Mouse (Mus musculus): ENCODE data around the gene Lbx2. TPM values are rescaled to one million over a fixed set of nuclear protein-coding genes. Genes with fewer than 3 reads are reported as not detected.

Gene Lbx2
- polyA plus RNA-seq, 1 experiment: 0.78 TPM

GRCm38 (mm10) chr6:83107566-83108400 is 21.6 kb downstream of the Lbx2 start:
- TF ChIP-seq POLR2A (IDR thresholded peaks at IDR 0.05; ENCODE audit: borderline replicate concordance, low read depth, low read length): no peak
- TF ChIP-seq CTCF (IDR thresholded peaks at IDR 0.05; ENCODE audit: low read depth, low read length): peak; percentile 54; the same call in 1 of the 2 replicates
- no peak overlapping the region for H3K27ac ChIP-seq (ENCODE audit: insufficient read depth, low read depth, low read length)
- peak overlapping the region; percentile 89 for H3K4me3 ChIP-seq (ENCODE audit: insufficient read depth, low read length)
- H3K4me1 ChIP-seq (ENCODE audit: control insufficient read depth, insufficient read depth, low read length): peaks cover 10% of the 10 kb centered on the region

- TF ChIP-seq POLR2A (IDR thresholded peaks at IDR 0.05; ENCODE audit: borderline replicate concordance, low read depth, low read length): no peak
- no peak for TF ChIP-seq CTCF (IDR thresholded peaks at IDR 0.05; ENCODE audit: low read depth, low read length)
- Histone ChIP-seq H3K4me1 (ENCODE audit: control insufficient read depth, insufficient read depth, low read length) (peaks cover 7% of the 10 kb centered on the region), H3K4me3 (ENCODE audit: insufficient read depth, low read length) (peak within 1 kb of the TSS; percentile 89), H3K27ac (ENCODE audit: insufficient read depth, low read depth, low read length) (peak within 1 kb of the TSS; percentile 70)
These were observed 22.8 kb downstream of the Lbx2 start, which contains the start of gene Mrpl53 for GRCm38 (mm10) chr6:83108762-83109668. Mrpl53 (plus strand) TSS chr6:83109040.

- peaks cover 14% of the 10 kb centered on the region for H3K4me1 ChIP-seq (ENCODE audit: control insufficient read depth, insufficient read depth, low read length)
- H3K4me3 ChIP-seq (ENCODE audit: insufficient read depth, low read length): no peak overlapping the region
- TF ChIP-seq POLR2A (IDR thresholded peaks at IDR 0.05; ENCODE audit: borderline replicate concordance, low read depth, low read length) (no peak), CTCF (IDR thresholded peaks at IDR 0.05; ENCODE audit: low read depth, low read length) (no peak)
- H3K27ac ChIP-seq (ENCODE audit: insufficient read depth, low read depth, low read length): no peak overlapping the region
These were observed 25.5 kb downstream of the Lbx2 start for GRCm38 (mm10) chr6:83111510-83112136.

GRCm38 (mm10) chr6:83115011-83115671 is 29.0 kb downstream of the Lbx2 start, which contains the start of gene Mogs:
Mogs (plus strand) TSS chr6:83115496.
- H3K4me1 ChIP-seq (ENCODE audit: control insufficient read depth, insufficient read depth, low read length): peaks cover 18% of the 10 kb centered on the region
- no peak for TF ChIP-seq CTCF (IDR thresholded peaks at IDR 0.05; ENCODE audit: low read depth, low read length)
- TF ChIP-seq POLR2A (IDR thresholded peaks at IDR 0.05; ENCODE audit: borderline replicate concordance, low read depth, low read length): no peak
- peak within 1 kb of the TSS; percentile 77 for H3K4me3 ChIP-seq (ENCODE audit: insufficient read depth, low read length)
- peak within 1 kb of the TSS; percentile 73 for H3K27ac ChIP-seq (ENCODE audit: insufficient read depth, low read depth, low read length)

GRCm38 (mm10) chr6:83115682-83116372 is 29.7 kb downstream of the Lbx2 start:
- H3K4me3 ChIP-seq (ENCODE audit: insufficient read depth, low read length): peak overlapping the region; percentile 77
- H3K4me1 ChIP-seq (ENCODE audit: control insufficient read depth, insufficient read depth, low read length): peaks cover 16% of the 10 kb centered on the region
- 0 out of 2 replicates have a peak overlapping the region, but pooled peaks have one; percentile 1 for H3K27ac ChIP-seq (ENCODE audit: insufficient read depth, low read depth, low read length)
- TF ChIP-seq CTCF (IDR thresholded peaks at IDR 0.05; ENCODE audit: low read depth, low read length): no peak
- no peak for TF ChIP-seq POLR2A (IDR thresholded peaks at IDR 0.05; ENCODE audit: borderline replicate concordance, low read depth, low read length)

GRCm38 (mm10) chr6:83116373-83117164 is 30.4 kb downstream of the Lbx2 start:
- peak overlapping the region; percentile 77 for H3K4me3 ChIP-seq (ENCODE audit: insufficient read depth, low read length)
- TF ChIP-seq POLR2A (IDR thresholded peaks at IDR 0.05; ENCODE audit: borderline replicate concordance, low read depth, low read length) (no peak), CTCF (IDR thresholded peaks at IDR 0.05; ENCODE audit: low read depth, low read length) (no peak)
- no peak overlapping the region for H3K27ac ChIP-seq (ENCODE audit: insufficient read depth, low read depth, low read length)
- H3K4me1 ChIP-seq (ENCODE audit: control insufficient read depth, insufficient read depth, low read length): peaks cover 16% of the 10 kb centered on the region

GRCm38 (mm10) chr6:83117165-83117438 is 30.9 kb downstream of the Lbx2 start:
- no peak for TF ChIP-seq CTCF (IDR thresholded peaks at IDR 0.05; ENCODE audit: low read depth, low read length)
- TF ChIP-seq POLR2A (IDR thresholded peaks at IDR 0.05; ENCODE audit: borderline replicate concordance, low read depth, low read length): no peak
- no peak overlapping the region for H3K27ac ChIP-seq (ENCODE audit: insufficient read depth, low read depth, low read length)

GRCm38 (mm10) chr6:83117616-83118015 is 31.4 kb downstream of the Lbx2 start:
- TF ChIP-seq CTCF (IDR thresholded peaks at IDR 0.05; ENCODE audit: low read depth, low read length) (no peak), POLR2A (IDR thresholded peaks at IDR 0.05; ENCODE audit: borderline replicate concordance, low read depth, low read length) (no peak)
- H3K4me3 ChIP-seq (ENCODE audit: insufficient read depth, low read length): no peak overlapping the region
- no peak overlapping the region for H3K27ac ChIP-seq (ENCODE audit: insufficient read depth, low read depth, low read length)
- peaks cover 21% of the 10 kb centered on the region for H3K4me1 ChIP-seq (ENCODE audit: control insufficient read depth, insufficient read depth, low read length)

More at GRCm38 (mm10) chr6:83117165-83117438, 30.9 kb downstream of the Lbx2 start:
- Histone ChIP-seq H3K4me1 (ENCODE audit: control insufficient read depth, insufficient read depth, low read length) (peaks cover 16% of the 10 kb centered on the region), H3K4me3 (ENCODE audit: insufficient read depth, low read length) (no peak overlapping the region)

All from bone marrow macrophage, adult 2 months (primary cell).